Mouse (Mus musculus): ENCODE measurements around the gene Tnik. TPM values are rescaled to one million over a fixed set of nuclear protein-coding genes. Genes with fewer than 3 reads are reported as not detected.

The Tnik gene
- polyA plus RNA-seq, 1 experiment: 23.6 TPM

DNA sequence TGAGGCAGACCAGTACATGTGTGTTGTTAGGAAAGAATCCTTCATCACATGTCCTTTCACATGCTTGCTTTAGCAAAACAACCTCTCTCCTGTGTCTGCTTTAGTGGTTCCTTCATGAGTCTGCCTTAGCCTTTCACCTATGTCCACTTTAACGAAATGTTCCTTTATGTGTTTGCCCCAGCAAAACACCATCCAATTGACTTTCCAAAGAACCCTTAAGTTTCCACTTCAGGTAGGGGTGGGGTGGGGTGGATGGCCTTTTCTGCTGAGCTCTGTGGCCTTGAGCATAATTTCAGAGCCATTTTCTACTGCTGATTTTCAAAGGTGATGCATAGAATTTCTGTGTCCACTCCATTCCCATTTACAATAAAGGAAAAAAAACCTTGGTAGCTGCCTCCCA lies 106.3 kb downstream of the Tnik start:
- Histone ChIP-seq H3K36me3 (ENCODE audit: control insufficient read depth, insufficient read depth, low read length) (no peaks in the 10 kb centered on the region), H3K4me3 (ENCODE audit: control insufficient read depth, insufficient read depth, low read length) (no peak overlapping the region), H3K4me1 (replicated peaks; ENCODE audit: control insufficient read depth, insufficient read depth, low read length) (no peaks in the 10 kb centered on the region), H3K27me3 (ENCODE audit: control insufficient read depth, insufficient read depth, low read length) (no peaks in the 10 kb centered on the region), H3K27ac (ENCODE audit: control insufficient read depth, insufficient read depth, low read length) (no peak overlapping the region)
- 97% methylated on average over 1 of the region's 1 CpGs for WGBS
- TF ChIP-seq POLR2A (IDR thresholded peaks at IDR 0.05; ENCODE audit: control insufficient read depth, extremely low read depth, insufficient read depth, low read length, poor library complexity): no peak
- TF ChIP-seq CTCF (IDR thresholded peaks at IDR 0.05; ENCODE audit: borderline replicate concordance, control insufficient read depth, extremely low read depth, insufficient read depth, low read length, poor library complexity): no peak
- DNase-seq: no peak

GRCm38 (mm10) chr3:28369698-28370097 lies 106.7 kb downstream of the Tnik start:
- H3K4me1 ChIP-seq (replicated peaks; ENCODE audit: control insufficient read depth, insufficient read depth, low read length): no peaks in the 10 kb centered on the region
- TF ChIP-seq CTCF (IDR thresholded peaks at IDR 0.05; ENCODE audit: borderline replicate concordance, control insufficient read depth, extremely low read depth, insufficient read depth, low read length, poor library complexity) (no peak), POLR2A (IDR thresholded peaks at IDR 0.05; ENCODE audit: control insufficient read depth, extremely low read depth, insufficient read depth, low read length, poor library complexity) (no peak)
- DNase-seq: no peak
- no peaks in the 10 kb centered on the region for H3K27me3 ChIP-seq (ENCODE audit: control insufficient read depth, insufficient read depth, low read length)
- no peaks in the 10 kb centered on the region for H3K36me3 ChIP-seq (ENCODE audit: control insufficient read depth, insufficient read depth, low read length)
- H3K27ac ChIP-seq (ENCODE audit: control insufficient read depth, insufficient read depth, low read length): no peak overlapping the region
- 82% methylated on average over 5 of the region's 5 CpGs for WGBS
- no peak overlapping the region for H3K4me3 ChIP-seq (ENCODE audit: control insufficient read depth, insufficient read depth, low read length)

DNA sequence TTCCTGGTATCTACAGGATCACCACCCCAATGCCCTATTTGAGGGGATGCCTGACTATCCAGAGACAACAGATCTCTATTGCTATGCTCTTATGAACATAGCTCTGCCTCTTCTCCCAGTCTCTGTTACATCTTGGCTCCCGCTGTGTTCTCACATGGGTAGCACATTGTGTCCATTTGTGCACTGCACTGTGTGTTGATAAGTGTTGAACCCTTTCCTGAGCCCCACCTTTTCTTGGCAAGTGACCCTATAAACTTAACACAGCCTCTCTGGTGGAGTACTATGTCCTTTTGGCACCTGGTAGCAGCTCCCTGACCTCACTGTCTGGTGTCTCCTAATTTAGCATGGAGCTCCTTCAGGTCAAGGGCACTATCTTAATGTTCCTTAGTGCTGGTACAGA lies 108.6 kb downstream of the Tnik start:
- H3K27me3 ChIP-seq (ENCODE audit: control insufficient read depth, insufficient read depth, low read length): no peaks in the 10 kb centered on the region
- H3K27ac ChIP-seq (ENCODE audit: control insufficient read depth, insufficient read depth, low read length): no peak overlapping the region
- TF ChIP-seq POLR2A (IDR thresholded peaks at IDR 0.05; ENCODE audit: control insufficient read depth, extremely low read depth, insufficient read depth, low read length, poor library complexity): no peak
- WGBS: 98% methylated on average over 1 of the region's 1 CpGs
- no peak for DNase-seq
- no peak overlapping the region for H3K4me3 ChIP-seq (ENCODE audit: control insufficient read depth, insufficient read depth, low read length)
- no peaks in the 10 kb centered on the region for H3K36me3 ChIP-seq (ENCODE audit: control insufficient read depth, insufficient read depth, low read length)
- no peaks in the 10 kb centered on the region for H3K4me1 ChIP-seq (replicated peaks; ENCODE audit: control insufficient read depth, insufficient read depth, low read length)

DNA sequence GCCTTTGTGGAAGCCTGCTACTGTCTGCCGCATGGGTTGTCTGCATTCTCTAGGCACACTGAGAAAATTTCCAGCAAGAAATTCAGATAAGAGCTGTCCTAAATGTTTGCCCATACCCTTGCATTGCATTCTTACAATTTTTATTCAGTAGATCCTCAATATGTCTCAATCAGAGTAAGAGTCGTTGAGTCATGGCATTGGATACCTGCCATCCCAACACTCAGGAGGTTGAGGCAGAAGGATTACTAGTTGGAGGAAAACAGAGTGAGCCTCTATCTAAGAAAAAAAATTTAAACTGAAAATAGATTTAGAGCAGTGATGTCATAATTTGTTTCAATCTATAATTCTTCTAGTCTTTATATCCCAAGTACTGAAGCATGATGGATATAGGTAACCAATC lies 109.4 kb downstream of the Tnik start:
- Histone ChIP-seq H3K36me3 (ENCODE audit: control insufficient read depth, insufficient read depth, low read length) (no peaks in the 10 kb centered on the region), H3K4me1 (replicated peaks; ENCODE audit: control insufficient read depth, insufficient read depth, low read length) (no peaks in the 10 kb centered on the region), H3K4me3 (ENCODE audit: control insufficient read depth, insufficient read depth, low read length) (no peak overlapping the region), H3K27me3 (ENCODE audit: control insufficient read depth, insufficient read depth, low read length) (no peaks in the 10 kb centered on the region), H3K27ac (ENCODE audit: control insufficient read depth, insufficient read depth, low read length) (no peak overlapping the region)
- DNase-seq: no peak
- WGBS: 99% methylated on average over 2 of the region's 2 CpGs
- TF ChIP-seq POLR2A (IDR thresholded peaks at IDR 0.05; ENCODE audit: control insufficient read depth, extremely low read depth, insufficient read depth, low read length, poor library complexity) (no peak), CTCF (IDR thresholded peaks at IDR 0.05; ENCODE audit: borderline replicate concordance, control insufficient read depth, extremely low read depth, insufficient read depth, low read length, poor library complexity) (no peak)

GRCm38 (mm10) chr3:28374738-28375510 lies 111.9 kb downstream of the Tnik start:
- TF ChIP-seq POLR2A (IDR thresholded peaks at IDR 0.05; ENCODE audit: control insufficient read depth, extremely low read depth, insufficient read depth, low read length, poor library complexity) (no peak), CTCF (IDR thresholded peaks at IDR 0.05; ENCODE audit: borderline replicate concordance, control insufficient read depth, extremely low read depth, insufficient read depth, low read length, poor library complexity) (no peak)
- no peak for DNase-seq
- no peak overlapping the region for H3K27ac ChIP-seq (ENCODE audit: control insufficient read depth, insufficient read depth, low read length)
- no peaks in the 10 kb centered on the region for H3K27me3 ChIP-seq (ENCODE audit: control insufficient read depth, insufficient read depth, low read length)
- WGBS: 97% methylated on average over 6 of the region's 6 CpGs
- H3K36me3 ChIP-seq (ENCODE audit: control insufficient read depth, insufficient read depth, low read length): no peaks in the 10 kb centered on the region
- H3K4me1 ChIP-seq (replicated peaks; ENCODE audit: control insufficient read depth, insufficient read depth, low read length): no peaks in the 10 kb centered on the region
- no peak overlapping the region for H3K4me3 ChIP-seq (ENCODE audit: control insufficient read depth, insufficient read depth, low read length)

- no peak overlapping the region for H3K27ac ChIP-seq (ENCODE audit: control insufficient read depth, insufficient read depth, low read length)
- DNase-seq: no peak
- H3K4me3 ChIP-seq (ENCODE audit: control insufficient read depth, insufficient read depth, low read length): no peak overlapping the region
- WGBS: 89% methylated on average over 2 of the region's 2 CpGs
- no peaks in the 10 kb centered on the region for H3K4me1 ChIP-seq (replicated peaks; ENCODE audit: control insufficient read depth, insufficient read depth, low read length)
- H3K36me3 ChIP-seq (ENCODE audit: control insufficient read depth, insufficient read depth, low read length): no peaks in the 10 kb centered on the region
- no peak for TF ChIP-seq CTCF (IDR thresholded peaks at IDR 0.05; ENCODE audit: borderline replicate concordance, control insufficient read depth, extremely low read depth, insufficient read depth, low read length, poor library complexity)
- TF ChIP-seq POLR2A (IDR thresholded peaks at IDR 0.05; ENCODE audit: control insufficient read depth, extremely low read depth, insufficient read depth, low read length, poor library complexity): no peak
- no peaks in the 10 kb centered on the region for H3K27me3 ChIP-seq (ENCODE audit: control insufficient read depth, insufficient read depth, low read length)
These were observed 117.2 kb downstream of the Tnik start for GRCm38 (mm10) chr3:28380224-28380623.

All from thymus, adult 2 months (tissue).